Mouse (Mus musculus): ENCODE data around the gene Fmnl2.

GRCm38 (mm10) chr2:53108547-53108946 is 250.9 kb downstream of the Fmnl2 start:
- TF ChIP-seq CTCF (IDR thresholded peaks at IDR 0.05; ENCODE audit: extremely low read depth, insufficient read length, insufficient replicate concordance, low read depth, low read length) (no peak), POLR2A (IDR thresholded peaks at IDR 0.05; ENCODE audit: low read depth, low read length) (no peak)
